Comparison of ENCODE assay signal across 19 mouse cellular contexts in the genomic region with DNA sequence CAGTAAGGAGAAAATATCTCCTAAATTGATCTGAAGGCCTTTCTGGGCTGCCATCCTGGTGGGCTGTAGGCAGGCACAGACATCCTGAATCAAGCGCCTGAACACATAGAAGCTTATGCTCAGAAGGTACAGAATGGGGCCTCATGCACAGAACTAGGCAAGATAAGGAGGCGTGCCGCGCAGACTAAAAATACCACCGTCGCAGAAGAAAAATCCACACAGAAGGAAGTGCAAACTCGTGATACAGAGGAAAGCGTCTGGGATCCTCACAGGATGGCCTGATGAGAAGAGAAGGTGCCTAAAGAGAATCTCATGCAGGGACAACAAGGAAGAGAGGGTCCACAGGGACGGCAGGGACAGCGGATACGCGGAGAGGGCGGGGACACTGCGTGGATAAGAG. TPM values are rescaled to one million over a fixed set of nuclear protein-coding genes. Genes with fewer than 3 reads are reported as not detected.
DNase-seq lines count a peak whose midpoint lies in the region; ATAC-seq lines count a peak whose summit lies in the region.
"Had no signal": no experiment of that assay in that cellular context is flagged by ENCODE, and none has a peak within 500 bp of the region (broad histone marks: within the 10 kb centered on the region; RNA-seq: fewer than 3 reads in every experiment).

No protein-coding gene starts in this region.

- H3K9ac ChIP-seq in heart, embryonic 11.5 days (ENCODE audit: low read depth, low read length) = no peak overlapping the region
- H3K9ac ChIP-seq: embryonic facial prominence, embryonic 12.5 days; hindbrain, embryonic 15.5 days; neural tube, embryonic 13.5 days; stomach, embryonic 15.5 days had no signal

- intact Hi-C loops in left cerebral cortex, postnatal 4 days (cut with DNase I) = no loop called here
- intact Hi-C loops in left cerebral cortex, postnatal 25 days (cut with DNase I) = loop anchor here (2.0 to 5.0 kb wide), 2 partner anchors 13 to 55 kb away; no protein-coding TSS in a partner anchor

- no peaks in the 10 kb centered on the region for H3K27me3 ChIP-seq in heart, embryonic 11.5 days (ENCODE audit: control insufficient read depth, insufficient read depth, low read length)
- H3K27me3 ChIP-seq: embryonic facial prominence, embryonic 12.5 days; hindbrain, embryonic 15.5 days; neural tube, embryonic 13.5 days; stomach, embryonic 15.5 days had no signal

- H3K27ac ChIP-seq in heart, embryonic 11.5 days (ENCODE audit: low read depth, low read length) = peak overlapping the region; percentile 64
- H3K27ac ChIP-seq: embryonic facial prominence, embryonic 12.5 days; hindbrain, embryonic 15.5 days; kidney, postnatal 0 days; neural tube, embryonic 13.5 days; stomach, embryonic 15.5 days had no signal

- H3K4me3 ChIP-seq in heart, embryonic 11.5 days (ENCODE audit: low read depth, low read length) = no peak overlapping the region
- H3K4me3 ChIP-seq: embryonic facial prominence, embryonic 12.5 days; hindbrain, embryonic 15.5 days; neural tube, embryonic 13.5 days; stomach, embryonic 15.5 days had no signal

- peak overlapping the region; percentile 49 for H3K4me2 ChIP-seq in heart, embryonic 11.5 days
- H3K4me2 ChIP-seq: embryonic facial prominence, embryonic 12.5 days; hindbrain, embryonic 15.5 days; midbrain, embryonic 11.5 days; neural tube, embryonic 13.5 days; stomach, embryonic 15.5 days had no signal

- H3K36me3 ChIP-seq in heart, embryonic 11.5 days (ENCODE audit: control insufficient read depth, insufficient read depth, low read length) = no peaks in the 10 kb centered on the region
- H3K36me3 ChIP-seq: embryonic facial prominence, embryonic 12.5 days; hindbrain, embryonic 15.5 days; neural tube, embryonic 13.5 days; stomach, embryonic 15.5 days had no signal

- H3K9me3 ChIP-seq in heart, embryonic 11.5 days (replicated peaks; ENCODE audit: control insufficient read depth, low read length) = no peaks in the 10 kb centered on the region
- H3K9me3 ChIP-seq: embryonic facial prominence, embryonic 12.5 days; hindbrain, embryonic 15.5 days; neural tube, embryonic 13.5 days; stomach, embryonic 15.5 days had no signal

- no peak for DNase-seq in heart, adult 11 months
- DNase-seq in left cerebral cortex, adult 11 months (ENCODE audit: low spot score) = peak; percentile 35
- DNase-seq in left cerebral cortex, postnatal 4 days = no peak
- DNase-seq in left cerebral cortex, postnatal 25 days (ENCODE audit: low spot score in 2 of 2) = peak; percentile 61 to 91
- peak; percentile 89 for DNase-seq in telencephalon, adult 2 months (ENCODE audit: low read depth, low spot score)
- DNase-seq in kidney, adult 18-20 months = no peak
- DNase-seq in cerebellum, adult 11 months = no peak
- DNase-seq: adrenal gland, postnatal 10 days; cerebellum, adult 18-20 months; lung, adult 18-20 months had no signal

- 56% methylated on average over 14 of the region's 14 CpGs for WGBS in heart, embryonic 11.5 days (ENCODE audit: insufficient replicate concordance)

- 0 out of 2 replicates have a peak, but pooled peaks have one; percentile 42 for ATAC-seq in heart, embryonic 11.5 days (replicated peaks; ENCODE audit: insufficient number of reproducible peaks, low FRiP score, low TSS enrichment)
- ATAC-seq: intestine, postnatal 0 days had no signal

- H3K4me1 ChIP-seq in heart, embryonic 11.5 days (ENCODE audit: control insufficient read depth, insufficient read depth, low read length) = peaks cover 8% of the 10 kb centered on the region
- H3K4me1 ChIP-seq: embryonic facial prominence, embryonic 12.5 days; stomach, embryonic 15.5 days had no signal

RNA-seq across cellular contexts. Expression of gene Fam189a1, which starts 58.7 kb away (rescaled TPM):
- polyA plus RNA-seq in heart, embryonic 11.5 days (2014; fragmentation: Nextera tagmentation; extraction: Ambion mirVana) = 0.49 and 0.89 TPM in 2 replicates
- 10 to 100 TPM; 26.4 to 34.3 TPM for total RNA-seq in left cerebral cortex, postnatal 4 days (2021)
- 10 to 100 TPM; 58.1 to 59.0 TPM for total RNA-seq in left cerebral cortex, postnatal 25 days (2021)
- total RNA-seq: liver, adult 2 months had no signal

Comparison
In these comparisons a context has a peak if more than half of its experiments do, and no peak if none do; other contexts are left out.
1. DNase-seq: peak in left cerebral cortex, adult 11 months (single experiment), left cerebral cortex, postnatal 25 days (2 of 2) and telencephalon, adult 2 months (single experiment); none in heart, adult 11 months (single experiment), left cerebral cortex, postnatal 4 days (single experiment), kidney, adult 18-20 months (single experiment) and cerebellum, adult 11 months (single experiment).